Mouse (Mus musculus): ENCODE data around the gene Pigb.
A peak's percentile ranks its signal among the peaks of the same experiment; 100 is the strongest.

Gene Pigb

DNA sequence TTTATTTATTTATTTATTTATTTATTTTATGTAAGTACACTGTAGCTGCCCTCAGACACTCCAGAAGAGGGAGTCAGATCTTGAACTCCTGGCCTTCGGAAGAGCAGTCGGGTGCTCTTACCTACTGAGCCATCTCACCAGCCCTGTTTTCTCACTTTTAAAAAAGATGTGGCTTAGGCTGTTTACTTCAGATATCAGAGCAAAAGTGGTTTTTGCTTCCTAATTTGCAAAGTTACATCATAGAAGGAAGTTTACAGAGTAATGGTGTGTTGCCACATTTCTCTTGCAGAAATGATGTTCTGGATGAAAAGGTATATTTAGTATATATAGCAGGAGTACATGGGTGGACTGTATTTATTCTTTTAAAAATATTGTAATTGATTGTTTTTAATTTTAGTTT is 48.8 kb downstream of the Pigb start:
- no peak for DNase-seq (ENCODE audit: low spot score)

DNA sequence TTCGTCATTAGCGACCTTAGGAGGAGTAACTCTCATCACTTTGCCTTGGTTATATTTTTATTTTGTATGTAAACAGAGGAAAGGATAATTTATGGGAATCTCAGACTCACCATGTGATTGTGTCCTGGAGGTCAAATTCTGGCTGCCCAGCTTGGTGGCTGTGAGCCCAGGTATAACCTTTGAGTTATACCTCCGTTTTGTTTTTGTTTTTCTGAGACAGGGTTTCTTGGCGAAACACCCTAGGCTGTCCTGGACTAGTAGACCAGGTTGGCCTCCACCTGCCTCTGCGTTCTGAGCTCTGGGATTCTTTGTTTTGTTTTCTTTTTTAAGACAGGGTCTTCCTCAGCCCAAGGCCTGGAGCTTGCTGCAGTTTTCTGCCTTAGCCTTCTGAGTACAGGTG is 51.5 kb downstream of the Pigb start:
- DNase-seq (ENCODE audit: low spot score), result no peak

- DNase-seq (ENCODE audit: low spot score), result no peak
Measured at GRCm38 (mm10) chr9:72987703-72988102, 52.5 kb downstream of the Pigb start.

GRCm38 (mm10) chr9:72985250-72986220 is 54.6 kb downstream of the Pigb start, which contains the start of the genes Ccpg1os and Ccpg1:
Ccpg1os (minus strand) TSS chr9:72985382.
Ccpg1 (plus strand) TSS chr9:72985429.
- peak; percentile 97 for DNase-seq (ENCODE audit: low spot score)

- no peak for DNase-seq (ENCODE audit: low spot score)
Measured at GRCm38 (mm10) chr9:72983066-72983465, 57.1 kb downstream of the Pigb start.

GRCm38 (mm10) chr9:72975242-72975641 is 64.9 kb downstream of the Pigb start:
- no peak for DNase-seq (ENCODE audit: low spot score)

DNA sequence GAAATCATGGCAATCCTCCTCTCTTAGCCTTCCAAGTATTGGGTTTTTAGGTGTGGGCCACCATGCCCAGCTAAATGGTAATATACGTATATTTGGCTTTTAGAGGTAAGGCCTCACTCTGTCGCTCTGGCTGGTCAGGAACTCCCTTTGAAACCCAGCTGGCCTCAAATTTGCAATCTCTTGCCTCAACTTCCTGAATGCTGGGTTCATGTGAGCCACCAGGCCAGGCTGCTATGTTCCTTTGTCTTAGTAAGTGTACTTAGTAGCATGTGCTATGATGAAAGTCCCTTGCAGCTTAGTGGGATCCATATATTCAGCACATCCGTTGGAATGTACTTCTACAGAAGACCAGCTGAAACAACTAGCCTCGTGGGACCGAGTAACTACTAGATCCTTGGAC is 65.4 kb downstream of the Pigb start:
- DNase-seq (ENCODE audit: low spot score), result no peak

GRCm38 (mm10) chr9:72972984-72973383 is 67.2 kb downstream of the Pigb start:
- no peak for DNase-seq (ENCODE audit: low spot score)

DNA sequence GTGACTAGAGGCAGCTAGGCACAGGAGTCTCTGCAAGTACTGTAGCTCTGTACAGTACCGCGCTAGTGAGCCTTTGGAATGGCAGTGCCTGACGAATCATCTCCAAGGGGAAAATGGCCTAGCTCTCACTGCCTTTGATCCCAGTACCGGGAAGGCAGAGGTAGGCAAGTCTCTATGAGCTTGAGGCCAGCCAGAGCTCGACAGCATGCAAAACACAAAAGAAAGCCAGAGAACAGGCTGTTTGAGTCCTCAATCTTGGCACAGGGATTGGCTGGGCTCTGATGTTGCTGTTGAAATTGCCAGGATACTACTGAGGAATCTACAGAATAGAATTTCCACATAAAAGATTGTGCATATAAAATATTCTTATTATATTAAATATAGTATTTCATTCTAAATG is 67.7 kb downstream of the Pigb start:
- DNase-seq (ENCODE audit: low spot score), result no peak

GRCm38 (mm10) chr9:72969874-72970273 is 70.3 kb downstream of the Pigb start:
- no peak for DNase-seq (ENCODE audit: low spot score)

DNA sequence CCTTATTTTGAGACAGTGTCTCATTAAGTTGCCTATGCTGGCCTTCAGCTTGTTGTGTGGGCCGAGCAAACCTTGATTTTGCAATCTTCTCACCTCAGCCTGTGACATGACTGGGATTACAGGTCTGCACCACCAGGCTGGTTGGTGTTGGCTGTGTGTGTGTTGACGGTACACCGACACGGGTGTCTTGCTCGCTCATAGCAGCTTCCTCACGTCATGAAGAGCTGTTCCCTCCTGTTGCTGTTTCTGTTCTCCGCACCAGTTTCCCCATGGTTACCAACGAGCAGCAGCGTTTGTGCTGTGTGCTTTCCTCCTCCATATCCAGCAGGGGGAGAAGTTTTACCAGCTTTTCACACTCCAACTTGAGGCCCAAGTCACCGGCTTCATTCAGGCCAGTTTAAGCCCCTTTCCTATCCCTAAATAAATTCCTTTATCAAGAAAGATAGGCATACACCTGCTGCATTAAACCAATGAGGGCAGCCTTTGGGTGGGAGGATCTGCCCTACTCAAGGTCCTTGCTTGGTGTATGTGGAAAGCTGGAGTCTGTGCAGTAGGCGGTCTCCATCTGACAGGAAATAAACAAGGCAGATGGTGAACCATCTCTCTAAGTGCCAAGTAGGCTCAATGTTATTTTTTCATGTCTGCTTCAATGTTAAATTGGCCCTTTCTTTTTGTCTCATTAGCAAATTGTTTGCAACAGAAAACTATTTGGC is 71.7 kb downstream of the Pigb start:
- peak; percentile 64 for DNase-seq (ENCODE audit: low spot score)

- no peak for DNase-seq (ENCODE audit: low spot score)
Measured at GRCm38 (mm10) chr9:72961959-72962358, 78.2 kb downstream of the Pigb start.

GRCm38 (mm10) chr9:72961346-72961745 is 78.8 kb downstream of the Pigb start:
- no peak for DNase-seq (ENCODE audit: low spot score)

DNA sequence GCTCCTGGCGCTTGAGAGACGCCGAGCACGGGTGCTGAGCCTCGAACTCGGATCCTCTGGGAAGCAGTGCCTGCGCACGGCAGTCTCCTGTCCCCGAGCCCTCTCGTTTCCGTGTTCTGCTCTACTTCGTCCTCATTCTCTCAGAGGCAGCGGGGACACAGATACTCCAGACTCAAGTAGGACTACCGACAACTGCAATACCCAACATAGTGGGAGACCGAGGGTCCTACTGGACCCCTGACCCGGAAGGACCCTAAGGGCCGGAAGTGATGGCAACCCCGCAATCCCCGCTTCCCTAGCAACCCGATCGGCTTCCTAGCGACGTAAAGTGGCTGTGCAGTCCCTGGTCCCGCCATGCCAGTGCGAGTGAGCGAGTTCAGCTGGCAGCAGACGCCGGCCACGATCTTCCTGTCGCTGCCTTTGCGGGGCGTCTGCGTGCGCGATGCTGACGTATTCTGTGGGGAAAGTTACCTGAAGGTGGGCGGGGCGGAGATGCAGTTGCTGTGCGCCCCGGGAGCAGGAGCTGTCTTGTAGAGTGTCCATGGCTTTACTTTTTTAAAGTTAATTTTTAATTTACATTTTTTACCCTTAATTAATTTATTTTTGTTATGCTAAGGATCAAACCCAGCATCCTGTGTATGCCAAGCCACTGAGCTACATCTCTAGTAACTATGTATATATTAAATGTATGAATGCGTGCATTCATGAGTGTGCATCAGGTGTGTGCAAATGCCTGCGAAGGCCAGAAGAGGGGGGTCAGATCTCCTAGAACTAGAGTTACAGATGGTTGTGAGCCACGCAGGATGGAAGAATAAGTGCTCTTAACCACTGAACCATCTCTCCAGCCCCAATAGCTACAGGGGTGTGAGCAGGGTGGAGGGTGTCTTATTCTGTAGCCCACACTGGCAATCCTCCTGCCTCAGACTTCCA is 81.4 kb downstream of the Pigb start, which contains the start of the genes Dyx1c1 and Gm44503:
Dyx1c1 (plus strand) TSS at position 265 of the 930 bp plus-strand sequence.
Gm44503 (plus strand) TSS at position 332 of the 930 bp plus-strand sequence.
- peak; percentile 21 for DNase-seq (ENCODE audit: low spot score)
